Mouse (Mus musculus) embryonic fibroblast, embryonic 13.5 days (primary cell): ENCODE results near the gene Nup43.

Source experiments
- CTCF ChIP-seq: IDR thresholded peaks from 2 replicates; pipeline ENCODE4 v1.5.1; 2011; ENCODE audit warnings: mild to moderate bottlenecking, control low read depth, low read length, moderate library complexity, borderline replicate concordance; ENCODE audit not compliant: insufficient read depth
- POLR2A ChIP-seq: IDR thresholded peaks from 2 replicates; pipeline ENCODE4 v1.6.1; 2011; ENCODE audit warnings: low read depth, mild to moderate bottlenecking, control low read depth, low read length, moderate library complexity

- TF ChIP-seq CTCF (no peak), POLR2A (no peak)
Observed at GRCm38 (mm10) chr10:7622378-7622777, 44.9 kb upstream of the Nup43 start.
